Mouse (Mus musculus) intestine, embryonic 14.5 days (tissue): ENCODE data around the gene Adam1a. TPM values are rescaled to one million over a fixed set of nuclear protein-coding genes. Genes with fewer than 3 reads are reported as not detected.

Source experiments
- ATAC-seq: fragments of 200-750 bp; cut with Nextera tagmentation; replicated peaks from 2 replicates; pipeline ENCODE4 v1.8.0; 2017; ENCODE audit warnings: low read depth, moderate number of reproducible peaks, moderate TSS enrichment, moderate library complexity; ENCODE audit not compliant: low FRiP score, low TSS enrichment
- DNase-seq: peaks from one replicate; pipeline ENCODE4 v3.0.0-alpha.2; 2018; ENCODE audit warnings: low spot score
- H3K27ac ChIP-seq: fragments of 300-500 bp; sonication (generic); 2 replicates; pipeline ENCODE4 v1.5.1; 2014; ENCODE audit warnings: low read depth, mild to moderate bottlenecking, control low read depth
- H3K27me3 ChIP-seq: fragments of 300-500 bp; sonication (generic); replicated peaks from 2 replicates; pipeline ENCODE4 v1.6.1; 2014; ENCODE audit warnings: low read length, control low read depth; ENCODE audit not compliant: control insufficient read depth, insufficient read depth
- H3K36me3 ChIP-seq: fragments of 300-500 bp; sonication (generic); 2 replicates; pipeline ENCODE4 v1.6.1; 2014; ENCODE audit warnings: low read length, control low read depth; ENCODE audit not compliant: control insufficient read depth, insufficient read depth
- H3K4me1 ChIP-seq: fragments of 300-500 bp; sonication (generic); replicated peaks from 2 replicates; pipeline ENCODE4 v1.6.1; 2014; ENCODE audit warnings: low read length, control low read depth, mixed read lengths; ENCODE audit not compliant: control insufficient read depth, insufficient read depth
- H3K4me2 ChIP-seq: fragments of 300-500 bp; sonication (generic); 2 replicates; pipeline ENCODE4 v1.6.1; 2014; ENCODE audit warnings: low read length
- H3K4me3 ChIP-seq: fragments of 300-500 bp; sonication (generic); 2 replicates; pipeline ENCODE4 v1.5.1; 2014; ENCODE audit warnings: low read depth, low read length, control low read depth, mixed read lengths
- H3K9ac ChIP-seq: fragments of 300-500 bp; sonication (generic); 2 replicates; pipeline ENCODE4 v1.6.1; 2014; ENCODE audit warnings: mild to moderate bottlenecking, low read length
- H3K9me3 ChIP-seq: fragments of 300-500 bp; sonication (generic); 2 replicates; pipeline ENCODE4 v1.6.1; 2016; ENCODE audit warnings: low read length, control low read depth; ENCODE audit not compliant: control insufficient read depth
- WGBS: fragments of 180-500 bp; shearing (Covaris S2); extraction: QIAGEN DNeasy Blood & Tissue Kit; methylation state at CpG from one replicate; pipeline ENCODE4 v1.1.7; 2014; 5-methylcytosine and 5-hydroxymethylcytosine counted together
- polyA plus RNA-seq: library from polyadenylated mRNA; unstranded; fragments of >200 nt; fragmentation: Nextera tagmentation; extraction: Ambion mirVana; gene quantifications from 2 replicates; pipeline ENCODE4 v1.2.1, GENCODE M21; 2014

Adam1a gene
- 1.6 and 2.1 TPM in 2 replicates for polyA plus RNA-seq

- peaks cover 13% of the 10 kb centered on the region for H3K4me1 ChIP-seq
- peak; percentile 77 for DNase-seq
- under 1% methylated on average over 47 of the region's 97 CpGs for WGBS
- ATAC-seq: peak; percentile 33
- H3K27ac ChIP-seq: peak within 1 kb of the TSS; percentile 97
- H3K9me3 ChIP-seq: no peaks in the 10 kb centered on the region
- no peaks in the 10 kb centered on the region for H3K36me3 ChIP-seq
- H3K9ac ChIP-seq: peak within 1 kb of the TSS; percentile 96
- H3K27me3 ChIP-seq: no peaks in the 10 kb centered on the region
- H3K4me3 ChIP-seq: peak within 1 kb of the TSS; percentile 93
- peak within 1 kb of the TSS; percentile 83 for H3K4me2 ChIP-seq
These were observed at the start of gene Adam1a, which contains the start of gene Gm42878 for GRCm38 (mm10) chr5:121544910-121545792. Gene Adam1a (minus strand): TSS chr5:121545482. Gene Gm42878 (minus strand): TSS chr5:121545482.

- Histone ChIP-seq H3K4me3 (no peak overlapping the region), H3K36me3 (no peaks in the 10 kb centered on the region), H3K27me3 (no peaks in the 10 kb centered on the region), H3K4me2 (no peak overlapping the region), H3K9me3 (no peaks in the 10 kb centered on the region), H3K4me1 (peaks cover 12% of the 10 kb centered on the region), H3K9ac (no peak overlapping the region), H3K27ac (no peak overlapping the region)
- DNase-seq (no peak), ATAC-seq (no peak)
- 82% methylated on average over 6 of the region's 6 CpGs for WGBS
These were observed 49.5 kb upstream of the Adam1a start for GRCm38 (mm10) chr5:121594714-121595313.

GRCm38 (mm10) chr5:121593451-121594401, 48.4 kb upstream of the Adam1a start, which contains the start of gene Aldh2:
Gene Aldh2 (minus strand): TSS chr5:121593824.
- Histone ChIP-seq H3K27ac (peak within 1 kb of the TSS; percentile 35), H3K4me1 (peaks cover 12% of the 10 kb centered on the region), H3K9ac (peak within 1 kb of the TSS; percentile 76), H3K27me3 (no peaks in the 10 kb centered on the region), H3K9me3 (no peaks in the 10 kb centered on the region), H3K36me3 (no peaks in the 10 kb centered on the region), H3K4me3 (peak within 1 kb of the TSS; percentile 68), H3K4me2 (peak within 1 kb of the TSS; percentile 88)
- 3% methylated on average over 47 of the region's 47 CpGs for WGBS
- peak; percentile 89 for DNase-seq
- peak; percentile 78 for ATAC-seq

- H3K4me2 ChIP-seq: peak overlapping the region; percentile 88
- DNase-seq: peak; percentile 69
- no peaks in the 10 kb centered on the region for H3K36me3 ChIP-seq
- peak overlapping the region; percentile 68 for H3K4me3 ChIP-seq
- peak; percentile 38 for ATAC-seq
- peaks cover 12% of the 10 kb centered on the region for H3K4me1 ChIP-seq
- H3K9me3 ChIP-seq: no peaks in the 10 kb centered on the region
- peak overlapping the region; percentile 35; the same call in 1 of the 2 replicates for H3K27ac ChIP-seq
- H3K9ac ChIP-seq: peak overlapping the region; percentile 76
- 4% methylated on average over 33 of the region's 33 CpGs for WGBS
- no peaks in the 10 kb centered on the region for H3K27me3 ChIP-seq
These were observed 47.6 kb upstream of the Adam1a start for GRCm38 (mm10) chr5:121592816-121593407.

- WGBS: 65% methylated on average over 11 of the region's 11 CpGs
- ATAC-seq (no peak), DNase-seq (no peak)
- no peaks in the 10 kb centered on the region for H3K36me3 ChIP-seq
- H3K4me1 ChIP-seq: peaks cover 12% of the 10 kb centered on the region
- H3K27ac ChIP-seq: no peak overlapping the region
- no peaks in the 10 kb centered on the region for H3K9me3 ChIP-seq
- peak overlapping the region; percentile 68 for H3K4me3 ChIP-seq
- peak overlapping the region; percentile 88 for H3K4me2 ChIP-seq
- no peak overlapping the region for H3K9ac ChIP-seq
- no peaks in the 10 kb centered on the region for H3K27me3 ChIP-seq
These were observed 47.0 kb upstream of the Adam1a start for GRCm38 (mm10) chr5:121592064-121592815.

- H3K4me1 ChIP-seq: peaks cover 15% of the 10 kb centered on the region
- no peaks in the 10 kb centered on the region for H3K9me3 ChIP-seq
- H3K27me3 ChIP-seq: no peaks in the 10 kb centered on the region
- no peaks in the 10 kb centered on the region for H3K36me3 ChIP-seq
- no peak overlapping the region for H3K4me2 ChIP-seq
- no peak overlapping the region for H3K4me3 ChIP-seq
- no peak for ATAC-seq
- no peak overlapping the region for H3K27ac ChIP-seq
- 74% methylated on average over 11 of the region's 11 CpGs for WGBS
- H3K9ac ChIP-seq: no peak overlapping the region
- no peak for DNase-seq
These were observed 46.3 kb upstream of the Adam1a start for GRCm38 (mm10) chr5:121591417-121592063.

- peaks cover 19% of the 10 kb centered on the region for H3K4me1 ChIP-seq
- no peak overlapping the region for H3K4me2 ChIP-seq
- no peaks in the 10 kb centered on the region for H3K36me3 ChIP-seq
- H3K27me3 ChIP-seq: no peaks in the 10 kb centered on the region
- DNase-seq: no peak
- H3K4me3 ChIP-seq: no peak overlapping the region
- no peaks in the 10 kb centered on the region for H3K9me3 ChIP-seq
- 88% methylated on average over 6 of the region's 6 CpGs for WGBS
- no peak for ATAC-seq
- no peak overlapping the region for H3K27ac ChIP-seq
- no peak overlapping the region for H3K9ac ChIP-seq
These were observed 44.6 kb upstream of the Adam1a start for GRCm38 (mm10) chr5:121589928-121590327.
